Mouse (Mus musculus): Measurements from ENCODE around the gene Nfat5.

The Nfat5 gene

DNA sequence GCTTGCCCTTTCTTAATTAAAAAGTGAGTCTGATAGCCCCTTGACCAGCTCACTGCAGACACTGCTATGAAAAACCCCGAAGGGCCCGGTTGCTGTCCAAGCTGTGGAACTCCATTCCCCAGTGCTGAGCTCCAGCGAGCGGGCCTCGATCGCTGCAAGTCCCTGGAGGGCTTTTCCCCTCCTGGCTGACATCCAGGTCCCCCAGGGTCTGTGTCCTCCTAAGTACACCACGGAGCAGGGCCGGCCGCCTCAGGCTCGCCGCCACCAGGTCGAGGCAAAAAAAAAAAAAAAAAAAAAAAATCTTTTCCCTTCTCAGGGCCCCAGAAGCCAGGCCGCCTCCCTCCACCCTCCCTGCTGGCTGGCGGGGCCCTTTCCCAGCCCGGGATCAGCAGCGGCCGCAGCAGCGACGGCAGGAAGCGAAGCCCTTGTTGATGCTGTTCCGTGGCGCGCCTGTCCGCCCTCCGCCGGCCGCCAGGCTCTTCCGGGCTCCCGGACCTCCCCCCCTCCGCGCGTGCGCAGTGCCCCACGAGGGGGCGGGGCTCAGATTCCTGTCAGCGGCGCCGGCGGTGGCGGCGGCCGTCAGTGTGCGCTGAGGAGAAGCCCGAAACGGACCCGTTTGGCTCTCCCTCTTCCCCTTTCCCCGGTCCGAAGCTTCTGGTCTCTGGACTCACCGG lies at the start of gene Nfat5:
TSS of gene Nfat5 (plus strand) at position 543 of the 674 bp plus-strand sequence.
- DNase-seq (ENCODE audit: low read depth, low spot score): peak; percentile 95

DNA sequence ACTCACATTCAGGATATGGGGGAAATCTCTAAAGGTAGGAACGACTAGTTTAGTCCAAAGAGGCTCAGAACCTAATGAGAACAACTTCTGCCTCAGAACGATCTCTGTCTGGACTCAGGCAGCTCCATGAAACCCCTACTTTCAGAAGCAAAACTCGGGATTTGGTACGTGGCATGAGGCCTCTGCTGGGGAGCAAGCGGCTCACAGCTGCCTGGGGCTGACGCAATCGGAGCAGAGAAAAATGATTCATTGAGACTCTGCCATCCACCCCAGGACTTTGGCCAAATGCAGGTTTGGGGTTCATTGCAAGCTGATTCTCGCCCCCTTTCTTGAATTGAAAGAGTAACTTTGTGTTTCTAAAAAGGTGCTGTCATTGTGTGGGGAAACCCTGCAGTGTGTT lies 49.1 kb upstream of the Nfat5 start:
- no peak for DNase-seq (ENCODE audit: low read depth, low spot score)

DNA sequence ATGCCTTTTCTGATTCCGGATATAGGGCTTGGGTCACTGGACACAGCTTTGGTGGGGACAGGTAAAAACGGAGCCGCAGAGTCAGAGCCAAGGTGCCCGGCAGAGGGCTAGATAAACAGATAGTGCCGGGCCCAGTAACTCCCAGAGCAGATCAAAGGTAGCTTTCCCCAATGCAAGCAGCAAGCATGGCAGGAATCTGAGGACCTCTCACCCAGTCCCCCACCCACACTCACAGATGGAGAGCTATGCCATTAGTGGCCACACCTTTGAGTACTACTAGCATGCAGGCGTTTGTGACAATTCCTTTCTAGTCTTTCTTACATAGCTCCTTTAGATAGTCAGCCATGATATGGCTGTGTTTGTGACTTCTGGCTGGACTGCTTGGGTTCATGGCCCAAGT lies 44.8 kb upstream of the Nfat5 start:
- no peak for DNase-seq (ENCODE audit: low read depth, low spot score)

DNA sequence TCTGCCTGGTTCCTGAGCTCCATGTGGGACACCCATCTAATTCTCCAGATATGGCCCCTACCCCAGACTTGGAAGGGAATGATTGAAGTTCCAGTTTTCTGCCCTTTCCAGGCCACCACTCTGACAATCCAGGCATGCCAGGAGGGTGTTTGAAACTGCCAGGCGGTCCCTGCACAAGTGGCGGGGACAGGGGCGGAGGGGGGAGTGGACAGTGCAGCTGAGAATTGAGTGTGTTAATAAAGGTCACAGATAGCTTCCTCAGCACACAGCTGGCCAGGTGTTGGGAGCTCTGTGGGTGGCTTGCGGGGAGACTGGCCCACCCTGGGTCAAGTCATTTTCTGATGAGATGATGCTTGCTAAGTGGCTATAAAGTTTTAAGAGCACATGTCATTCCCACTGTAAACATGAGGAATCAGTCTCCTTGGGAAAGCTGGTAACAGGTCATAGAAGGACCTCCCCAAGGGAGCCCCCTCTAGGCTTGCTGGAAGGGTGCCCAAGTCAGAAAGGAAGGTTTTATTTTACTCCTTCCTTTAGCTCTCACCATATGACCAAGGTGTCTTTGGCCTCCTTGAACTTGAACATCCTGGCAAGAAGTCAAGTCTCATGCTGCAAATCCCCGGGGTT lies 41.7 kb upstream of the Nfat5 start:
- no peak for DNase-seq (ENCODE audit: low read depth, low spot score)

DNA sequence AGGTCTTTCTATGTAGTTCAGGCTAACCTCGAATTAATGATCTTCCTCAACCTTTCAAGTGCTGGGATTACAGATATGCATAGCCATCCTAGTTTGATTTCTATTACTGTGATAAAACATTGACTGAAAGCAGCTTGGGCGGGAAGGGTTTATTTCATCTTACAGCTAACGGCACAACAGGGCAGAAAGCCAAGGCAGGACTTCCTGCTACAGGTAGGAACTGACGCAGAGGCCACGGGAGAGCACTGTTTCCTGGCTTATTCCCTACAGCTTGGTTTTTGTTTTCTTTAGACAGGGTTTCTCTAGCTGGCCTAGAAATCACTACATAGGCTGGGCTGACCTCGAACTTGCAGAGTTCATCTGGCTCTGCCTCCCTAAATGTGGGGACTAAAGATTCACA lies 40.1 kb upstream of the Nfat5 start:
- no peak for DNase-seq (ENCODE audit: low read depth, low spot score)

DNA sequence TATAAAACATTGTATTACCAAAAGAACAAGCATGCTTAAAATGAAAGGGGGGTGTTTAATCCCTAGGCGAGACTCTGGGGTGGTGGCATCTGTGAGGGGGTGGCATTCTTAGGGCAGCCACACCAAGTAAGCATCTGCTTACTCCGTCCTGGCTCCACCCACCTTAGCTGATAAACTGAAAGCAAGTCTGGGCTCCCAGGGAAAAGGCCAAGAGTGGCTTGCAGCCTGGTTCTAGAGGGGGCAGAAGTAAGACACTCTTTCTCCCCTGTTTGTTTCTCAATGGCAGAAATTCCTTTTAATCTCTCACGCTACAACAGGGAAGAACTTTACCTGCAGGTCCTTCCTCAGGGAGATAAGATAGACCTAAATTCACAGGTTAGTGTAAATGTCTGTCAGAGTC lies 38.9 kb upstream of the Nfat5 start:
- DNase-seq (ENCODE audit: low read depth, low spot score): no peak

DNA sequence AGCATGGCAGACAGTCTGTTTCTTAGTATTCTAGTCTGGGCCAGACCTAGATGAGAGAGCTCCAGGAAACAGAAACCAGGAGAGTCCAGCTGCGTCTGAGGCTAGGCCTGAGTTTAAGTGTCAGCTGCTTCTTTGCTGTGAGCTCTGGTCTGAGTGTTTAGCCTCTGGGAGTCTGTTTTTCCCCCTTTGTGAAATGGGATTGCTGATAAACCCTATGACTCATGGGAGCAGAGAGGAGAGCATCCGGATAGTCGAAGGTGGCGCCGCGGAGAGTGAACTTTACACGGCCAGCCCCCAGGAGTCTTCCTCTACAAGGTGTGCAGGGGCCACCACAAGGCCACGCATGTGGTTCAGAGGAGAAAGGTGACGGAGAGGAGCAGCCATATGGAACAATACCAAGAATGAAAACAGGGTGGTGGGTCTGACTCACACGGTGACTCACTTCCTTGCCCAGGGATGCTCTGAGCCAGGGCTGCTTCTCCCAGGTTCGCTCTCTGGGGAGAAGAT lies 38.3 kb upstream of the Nfat5 start:
- DNase-seq (ENCODE audit: low read depth, low spot score): no peak

DNA sequence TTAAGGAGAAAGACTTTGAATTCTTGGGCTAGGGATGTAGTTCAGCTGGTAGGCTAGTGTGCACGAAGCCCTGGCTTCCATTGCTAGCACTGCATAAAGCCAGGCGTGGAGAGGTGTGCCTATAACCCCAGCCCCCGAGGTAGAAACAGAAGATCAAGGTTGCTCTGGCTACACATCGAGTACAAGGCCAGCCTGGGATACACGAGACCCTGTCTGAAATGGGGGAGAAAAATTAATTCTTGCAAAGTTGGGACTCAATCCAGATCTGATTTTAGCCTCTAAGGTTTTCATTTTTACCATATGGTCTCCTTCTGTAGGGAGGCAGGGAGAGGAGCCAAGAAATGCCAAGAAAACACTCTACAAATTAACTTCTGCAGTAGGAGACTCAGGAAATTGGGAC lies 36.0 kb upstream of the Nfat5 start:
- no peak for DNase-seq (ENCODE audit: low read depth, low spot score)

DNA sequence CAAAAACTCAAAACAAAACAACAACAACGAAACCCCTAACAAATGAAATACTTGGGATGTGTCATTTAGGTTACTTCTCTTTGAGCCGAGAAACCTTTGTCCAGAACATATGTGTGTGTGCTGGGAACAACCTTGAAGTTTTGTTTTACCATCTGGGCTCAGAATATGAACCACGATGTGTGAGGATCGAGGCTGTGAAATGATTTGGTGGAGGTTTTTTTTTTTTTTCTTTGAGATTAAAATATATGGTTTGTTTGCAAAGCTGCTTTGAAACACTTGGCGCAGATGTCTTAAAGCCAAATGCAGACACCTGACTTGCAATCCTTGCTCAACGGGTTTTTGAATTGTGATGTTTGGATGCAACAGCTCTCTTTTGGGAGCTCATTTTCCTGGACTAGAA lies 33.1 kb upstream of the Nfat5 start:
- DNase-seq (ENCODE audit: low read depth, low spot score): no peak

DNA sequence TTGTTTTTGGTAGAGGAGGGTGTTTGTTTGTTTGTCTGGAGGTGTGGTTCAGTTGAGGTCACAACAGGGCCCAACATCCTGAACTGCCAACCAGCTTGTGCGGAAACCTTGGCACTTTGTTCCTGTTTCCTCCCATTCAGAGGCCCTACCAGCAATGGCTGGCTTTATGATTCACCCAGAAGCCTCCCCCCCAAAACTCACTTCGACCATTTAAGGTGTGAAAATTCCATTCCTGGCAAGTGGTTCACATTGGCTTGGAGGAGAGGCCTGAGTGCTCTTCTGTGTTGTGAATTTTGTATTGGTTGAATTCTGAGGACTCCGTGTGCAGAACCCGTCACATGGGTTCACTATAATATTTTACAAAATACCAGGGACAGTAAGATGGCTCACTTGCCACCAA lies 32.1 kb upstream of the Nfat5 start:
- DNase-seq (ENCODE audit: low read depth, low spot score): no peak

DNA sequence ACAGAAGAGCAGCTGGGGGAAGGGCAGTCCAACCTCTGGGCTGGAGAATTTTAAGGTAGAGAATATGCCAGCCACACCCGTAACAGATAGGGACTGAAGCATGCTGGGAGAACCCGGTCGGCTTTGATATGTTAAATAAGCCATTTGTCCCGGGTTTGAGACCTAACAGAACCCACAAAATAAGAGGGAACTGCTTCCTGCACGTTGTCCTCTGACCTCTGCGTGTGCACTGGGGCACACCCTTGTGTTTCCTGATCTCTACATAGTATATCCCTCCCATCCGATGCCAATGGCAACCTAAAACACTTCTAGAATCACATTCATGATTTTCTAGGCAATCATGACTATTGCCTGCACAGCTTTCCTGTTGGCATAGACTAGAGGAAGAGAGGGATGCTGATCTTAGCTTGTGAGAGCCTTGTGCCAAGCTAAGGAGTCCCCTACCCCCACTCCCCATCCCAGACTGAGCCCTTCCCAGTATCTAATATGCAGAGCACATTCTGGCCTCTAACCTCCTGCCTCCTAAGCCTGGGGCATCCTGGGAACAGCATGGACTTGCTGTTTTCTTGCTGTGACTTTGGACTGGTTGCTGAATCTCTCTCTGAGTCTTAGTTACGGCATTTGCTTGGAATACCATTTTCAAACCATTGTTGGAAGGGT lies 31.1 kb upstream of the Nfat5 start:
- DNase-seq (ENCODE audit: low read depth, low spot score): no peak

DNA sequence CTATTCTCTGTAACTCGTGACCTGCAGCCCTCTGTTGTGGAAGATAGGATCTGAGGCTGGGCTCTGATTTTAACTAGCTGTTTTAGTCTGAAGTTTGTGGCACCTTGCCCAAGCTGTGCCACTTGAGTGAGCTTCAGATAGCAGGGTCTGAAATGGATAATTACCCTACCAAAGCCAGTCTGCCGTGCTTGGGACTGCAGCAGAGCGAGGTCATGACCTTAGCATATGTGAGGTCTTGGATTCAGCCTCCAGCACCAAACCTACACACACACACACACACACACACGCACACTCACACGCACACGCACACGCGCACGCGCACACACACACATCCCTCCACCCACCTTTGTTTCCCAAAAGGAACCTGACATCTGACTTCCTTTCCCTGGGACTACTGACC lies 27.5 kb upstream of the Nfat5 start:
- peak; percentile 32 for DNase-seq (ENCODE audit: low read depth, low spot score)

DNA sequence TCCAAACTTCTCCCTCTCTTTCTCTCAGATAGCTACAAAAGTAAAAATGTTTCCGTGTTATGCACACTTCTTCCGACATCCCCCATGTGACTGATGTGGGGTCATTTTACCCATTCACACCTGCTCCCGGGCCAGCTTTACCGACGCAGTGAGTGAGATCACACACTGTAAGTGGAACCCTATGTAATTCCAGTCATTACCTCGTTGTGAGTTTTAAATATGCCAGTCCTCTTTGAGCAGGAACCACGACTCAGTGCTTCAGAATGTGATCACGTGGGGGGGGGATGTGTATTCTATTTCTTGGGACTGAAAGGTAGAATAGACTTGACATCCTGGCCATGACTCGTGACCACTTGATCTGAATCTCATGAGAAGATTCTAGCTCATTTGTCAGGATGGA lies 24.8 kb upstream of the Nfat5 start:
- DNase-seq (ENCODE audit: low read depth, low spot score): no peak

DNA sequence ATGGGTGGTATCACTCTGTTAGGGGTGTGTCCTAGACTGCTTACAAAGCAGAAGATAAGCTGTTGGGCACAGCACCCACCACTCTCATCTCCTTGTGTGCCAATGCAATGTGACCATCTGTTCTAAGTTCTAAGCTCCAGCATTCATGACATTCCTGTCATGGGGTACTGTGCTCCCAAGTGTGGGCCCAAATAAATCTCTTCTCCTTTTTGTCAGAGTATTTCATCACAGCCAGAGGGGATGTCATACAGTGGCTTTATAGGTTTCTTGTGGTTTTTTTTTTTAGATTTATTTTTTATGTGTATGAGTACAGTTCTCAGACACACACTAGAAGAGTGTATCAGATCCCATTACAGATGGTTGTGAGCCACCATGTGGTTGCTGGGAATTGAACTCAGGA lies 24.1 kb upstream of the Nfat5 start:
- DNase-seq (ENCODE audit: low read depth, low spot score): no peak

DNA sequence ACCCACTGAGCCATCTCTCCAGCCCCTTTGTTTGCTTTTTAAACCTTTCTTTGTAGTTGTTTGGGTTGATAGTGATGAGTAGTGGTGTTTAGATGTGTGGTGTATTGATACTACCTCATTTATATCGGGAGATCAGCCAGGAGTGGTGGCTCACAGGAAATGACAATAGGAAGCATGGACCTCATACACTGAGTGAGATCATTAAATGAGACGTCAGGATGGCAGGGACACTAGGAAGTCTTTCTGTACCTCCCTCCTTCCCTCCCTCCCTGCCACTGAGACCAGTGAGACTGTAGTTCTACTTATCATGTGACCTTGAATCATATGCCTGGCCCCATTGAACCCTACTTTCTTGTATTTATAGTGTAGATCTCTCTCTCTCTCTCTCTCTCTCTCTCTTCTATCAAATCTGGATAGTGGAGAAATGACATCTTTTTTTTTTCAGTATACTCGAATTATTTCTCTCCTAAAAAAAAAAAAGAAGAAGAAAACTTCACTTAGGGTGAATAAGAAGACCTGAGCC lies 23.6 kb upstream of the Nfat5 start:
- DNase-seq (ENCODE audit: low read depth, low spot score): no peak

DNA sequence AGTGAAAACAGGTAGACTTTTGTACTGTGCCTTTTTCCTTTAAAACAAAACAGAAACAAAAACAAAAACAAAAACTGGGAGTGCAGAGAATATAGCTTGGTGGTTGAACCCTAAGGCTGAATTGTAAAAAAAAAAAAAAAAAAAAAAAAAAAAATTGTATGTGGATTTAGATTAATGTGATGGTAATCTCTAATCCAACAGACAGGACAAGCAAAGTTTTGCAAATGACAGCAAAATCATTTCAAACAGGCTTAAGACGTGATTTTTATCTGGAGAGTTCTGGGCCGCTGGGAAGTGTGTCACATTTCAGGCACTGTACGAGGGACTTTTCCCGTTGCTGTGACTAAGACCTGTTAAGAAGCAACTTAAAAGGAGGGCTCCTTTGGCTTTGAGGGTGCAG lies 23.0 kb upstream of the Nfat5 start:
- no peak for DNase-seq (ENCODE audit: low read depth, low spot score)

DNA sequence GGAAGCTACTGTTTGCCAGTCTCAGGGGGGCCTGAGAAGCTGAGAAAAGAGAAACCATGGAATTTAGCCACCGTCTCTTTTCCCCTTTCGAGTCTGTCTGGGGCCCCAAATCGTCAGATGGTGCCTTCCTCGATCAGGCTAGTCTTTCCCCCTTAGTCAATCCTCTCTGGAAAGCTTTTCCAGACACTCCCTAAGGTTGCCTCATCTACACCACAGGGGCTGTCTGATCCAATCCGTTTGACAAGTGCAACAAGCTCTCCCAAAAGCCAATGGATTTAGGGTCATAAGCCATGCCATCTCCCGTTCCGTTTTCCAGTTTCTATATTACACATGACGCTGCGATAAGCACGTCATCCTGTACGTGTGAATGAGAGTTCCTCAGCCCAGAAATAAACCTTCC lies 22.5 kb upstream of the Nfat5 start:
- no peak for DNase-seq (ENCODE audit: low read depth, low spot score)

DNA sequence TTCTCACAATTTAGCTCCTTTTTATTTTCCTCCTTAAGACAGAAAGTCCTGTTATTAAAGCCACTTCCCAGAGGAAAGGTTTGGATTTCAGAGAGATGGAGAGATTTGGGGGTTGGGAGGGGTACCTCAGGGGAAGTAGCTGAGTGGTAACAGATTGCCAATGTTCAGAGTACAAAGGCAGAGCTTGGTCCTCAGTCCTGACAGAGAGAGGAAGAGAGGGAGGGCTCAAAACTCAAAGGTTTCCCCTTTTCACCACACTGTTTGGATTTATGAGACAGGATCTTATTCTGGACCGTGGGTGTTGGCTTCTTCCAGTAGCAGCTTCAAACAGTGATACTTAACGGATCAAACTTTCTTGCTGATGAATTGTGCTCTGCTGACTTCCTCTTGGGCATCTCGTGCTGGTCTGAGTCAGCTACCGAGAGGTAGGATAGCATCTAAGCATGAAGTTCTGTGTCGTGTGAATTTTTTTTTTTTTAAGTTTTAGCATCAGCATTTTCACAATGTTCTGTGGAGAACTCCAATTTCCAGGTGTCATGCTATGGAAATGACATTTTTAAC lies 15.9 kb upstream of the Nfat5 start:
- DNase-seq (ENCODE audit: low read depth, low spot score): no peak

DNA sequence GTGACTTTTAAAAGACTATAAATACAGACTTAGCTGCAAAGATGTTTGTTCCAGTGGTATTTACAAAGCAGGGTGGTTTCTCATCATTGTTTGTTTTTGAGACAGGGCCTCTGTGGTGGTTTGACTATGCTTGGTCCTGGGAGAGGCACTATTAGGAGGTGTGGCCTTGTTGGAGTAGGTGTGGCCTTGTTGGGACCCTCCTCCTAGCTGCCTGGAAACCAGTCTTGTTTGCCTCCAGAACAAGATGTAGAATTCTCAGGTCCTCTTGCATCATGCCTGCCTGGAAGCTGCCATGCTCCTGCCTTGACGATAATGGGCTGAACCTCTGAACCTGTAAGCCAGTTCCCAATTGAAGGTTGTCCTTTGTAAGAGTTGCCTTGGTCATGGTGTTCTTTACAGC lies 14.7 kb upstream of the Nfat5 start:
- DNase-seq (ENCODE audit: low read depth, low spot score): no peak

DNA sequence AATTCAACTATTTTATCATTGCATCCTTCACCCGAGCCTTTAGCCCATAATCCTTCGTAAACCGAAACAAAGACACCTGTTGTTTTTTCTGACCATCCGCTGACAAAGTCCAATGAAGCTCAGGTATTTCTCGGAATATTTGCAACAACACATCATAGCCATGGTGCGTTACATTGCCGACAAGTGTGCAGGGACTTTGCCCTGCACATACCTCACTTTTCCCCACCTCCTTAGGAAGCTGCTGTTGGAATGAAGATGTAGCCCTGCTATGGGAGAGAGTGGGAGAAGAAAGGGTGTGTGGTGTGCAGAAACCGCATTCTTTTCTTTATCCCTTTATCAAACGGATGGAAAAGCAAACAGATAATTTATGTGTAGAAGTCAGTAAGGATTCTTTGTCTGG lies 6.6 kb upstream of the Nfat5 start:
- no peak for DNase-seq (ENCODE audit: low read depth, low spot score)

DNA sequence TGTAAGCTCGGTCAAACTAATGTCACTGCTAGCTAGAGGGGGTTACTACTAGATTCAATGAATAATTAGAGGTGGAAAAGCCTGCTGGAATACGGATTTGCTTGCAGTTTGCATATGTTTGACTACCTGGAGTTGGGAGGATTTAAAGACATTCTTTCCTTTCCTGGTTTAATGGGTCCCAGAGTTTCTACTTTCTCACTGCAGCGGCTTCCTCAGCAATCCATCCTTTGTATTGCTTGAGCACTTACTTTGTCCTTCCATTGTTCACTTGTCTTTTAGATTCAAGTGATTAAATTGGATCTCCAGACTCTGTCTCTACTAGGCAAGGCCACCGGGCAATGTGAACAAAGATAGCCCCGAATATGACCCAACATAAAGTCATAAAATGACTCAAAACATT lies 5.7 kb upstream of the Nfat5 start:
- no peak for DNase-seq (ENCODE audit: low read depth, low spot score)

DNA sequence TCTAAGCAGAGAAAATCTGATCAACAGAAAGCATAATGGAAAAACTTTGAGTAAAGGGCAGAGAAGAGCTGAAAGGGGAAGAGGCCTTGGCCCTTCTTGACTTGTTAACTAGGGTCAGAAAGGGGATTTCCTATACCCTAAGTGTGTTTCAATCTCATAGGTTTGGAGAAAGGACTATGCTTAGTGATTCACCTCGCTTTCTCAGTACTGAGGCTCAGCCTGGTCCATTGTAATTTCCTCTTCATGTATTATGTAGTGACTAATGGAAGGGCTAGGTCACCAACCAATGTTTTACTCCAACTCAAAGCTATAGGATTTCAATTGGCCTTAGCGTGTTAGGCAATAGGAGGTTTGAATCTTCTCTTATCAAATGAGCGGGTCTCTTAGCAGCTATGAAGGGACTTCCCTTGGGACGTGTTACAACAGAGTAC lies 2.1 kb upstream of the Nfat5 start:
- DNase-seq (ENCODE audit: low read depth, low spot score): no peak
